Mouse (Mus musculus): Measurements from ENCODE around the gene Sort1. TPM values are rescaled to one million over a fixed set of nuclear protein-coding genes. Genes with fewer than 3 reads are reported as not detected.

Gene Sort1
- total RNA-seq, 2 experiments from 2014 or later = 360 to 361 TPM

- no peak for TF ChIP-seq CTCF (conservative IDR thresholded peaks at IDR 0.05)
- no peak for DNase-seq (ENCODE audit: low spot score in 2 of 2)
- 0 out of 2 replicates have a peak overlapping the region, but pooled peaks have one; percentile 23 for H3K27ac ChIP-seq
- H3K4me3 ChIP-seq = no peak overlapping the region
Measured at GRCm38 (mm10) chr3:108408517-108409008, 124.7 kb downstream of the Sort1 start.

GRCm38 (mm10) chr3:108409656-108410358 lies 125.9 kb downstream of the Sort1 start:
- no peak for DNase-seq (ENCODE audit: low spot score in 2 of 2)
- no peak for TF ChIP-seq CTCF (conservative IDR thresholded peaks at IDR 0.05)
- Histone ChIP-seq H3K4me3 (peak overlapping the region; percentile 57), H3K27ac (peak overlapping the region; percentile 69)

GRCm38 (mm10) chr3:108410359-108410714 lies 126.5 kb downstream of the Sort1 start:
- Histone ChIP-seq H3K4me3 (peak overlapping the region; percentile 57), H3K27ac (peak overlapping the region; percentile 69)
- no peak for DNase-seq (ENCODE audit: low spot score in 2 of 2)
- TF ChIP-seq CTCF (conservative IDR thresholded peaks at IDR 0.05) = no peak

Other genes with a start within 250 kb of the Sort1 start
- 10 to 100 TPM; 11.5 to 12.3 TPM for gene Gstm4, start 239.2 kb upstream of the Sort1 start, total RNA-seq (2021)
- gene Ampd2, start 197.4 kb upstream of the Sort1 start, total RNA-seq (2021) = 10 to 100 TPM; 74.0 to 76.7 TPM
- gene Gnat2, start 191.3 kb upstream of the Sort1 start, total RNA-seq (2021) = not detected
- gene Gnai3, start 137.9 kb upstream of the Sort1 start, total RNA-seq (2021) = 10 to 100 TPM; 28.0 to 28.4 TPM
- 10 to 100 TPM; 17.3 to 18.0 TPM for gene Gpr61, start 129.2 kb upstream of the Sort1 start, total RNA-seq (2021)
- gene Amigo1, start 97.7 kb upstream of the Sort1 start, total RNA-seq (2021) = 10 to 100 TPM; 69.7 to 79.0 TPM
- gene Cyb561d1, start 82.9 kb upstream of the Sort1 start, total RNA-seq (2021) = 10 to 100 TPM; 16.3 to 16.8 TPM
- 10 to 100 TPM; 31.9 to 34.6 TPM for gene Atxn7l2, start 73.1 kb upstream of the Sort1 start, total RNA-seq (2021)
- 1 to 10 TPM; 2.0 to 3.0 TPM for gene Sypl2, start 57.4 kb upstream of the Sort1 start, total RNA-seq (2021)
- gene Psma5, start 27.2 kb upstream of the Sort1 start, total RNA-seq (2021) = 10 to 100 TPM; 68.2 to 76.8 TPM
- 1 to 10 TPM in 1 of 2 experiments, under 1 TPM in 1; 0.83 to 1.5 TPM for gene Mybphl, start 80.8 kb downstream of the Sort1 start, total RNA-seq (2021)
- gene Psrc1, start 99.8 kb downstream of the Sort1 start, total RNA-seq (2021) = 10 to 100 TPM; 17.5 to 22.2 TPM
- 100 to 1,000 TPM; 185 to 201 TPM for gene Celsr2, start 131.5 kb downstream of the Sort1 start, total RNA-seq (2021)
- 100 to 1,000 TPM; 198 to 213 TPM for gene Sars, start 161.1 kb downstream of the Sort1 start, total RNA-seq (2021)